Mouse (Mus musculus) retina, postnatal 7 days (tissue): ENCODE data around the gene Zcchc10.
"Not testable (repeated sequence)": the region's sequence is repeated elsewhere in the genome, so short reads cannot be mapped to it uniquely, and the experiment has no call there.

Experiments
- DNase-seq: peaks from one replicate; pipeline ENCODE4 v3.0.0-alpha.2; 2012; ENCODE audit warnings: low read depth, low spot score

The Zcchc10 gene

GRCm38 (mm10) chr11:53316996-53317395 lies 7.5 kb upstream of the Zcchc10 start:
- DNase-seq, result no peak

- DNase-seq, result no peak
Observed at GRCm38 (mm10) chr11:53318041-53318440, 6.4 kb upstream of the Zcchc10 start.

- not testable (repeated sequence) for DNase-seq
Observed at GRCm38 (mm10) chr11:53318568-53318967, 5.9 kb upstream of the Zcchc10 start.

- not testable (repeated sequence) for DNase-seq
Observed at GRCm38 (mm10) chr11:53319867-53320266, 4.6 kb upstream of the Zcchc10 start.

GRCm38 (mm10) chr11:53330325-53330724 lies 5.8 kb downstream of the Zcchc10 start:
- no peak for DNase-seq

- DNase-seq, result no peak
Observed at GRCm38 (mm10) chr11:53331121-53331520, 6.6 kb downstream of the Zcchc10 start.

GRCm38 (mm10) chr11:53332076-53332680 lies 7.7 kb downstream of the Zcchc10 start:
- DNase-seq, result no peak

GRCm38 (mm10) chr11:53335505-53336181 lies 11.2 kb downstream of the Zcchc10 start:
- DNase-seq, result no peak

GRCm38 (mm10) chr11:53336182-53336571 lies 11.7 kb downstream of the Zcchc10 start:
- DNase-seq, result no peak

GRCm38 (mm10) chr11:53336924-53337323 lies 12.4 kb downstream of the Zcchc10 start:
- DNase-seq, result no peak

GRCm38 (mm10) chr11:53337684-53338083 lies 13.2 kb downstream of the Zcchc10 start:
- DNase-seq, result no peak

GRCm38 (mm10) chr11:53341019-53341418 lies 16.5 kb downstream of the Zcchc10 start:
- not testable (repeated sequence) for DNase-seq

GRCm38 (mm10) chr11:53342711-53343110 lies 18.2 kb downstream of the Zcchc10 start:
- no peak for DNase-seq

GRCm38 (mm10) chr11:53345328-53345727 lies 20.8 kb downstream of the Zcchc10 start:
- no peak for DNase-seq

- DNase-seq, result no peak
Observed at GRCm38 (mm10) chr11:53345738-53346137, 21.3 kb downstream of the Zcchc10 start.

- DNase-seq, result peak; percentile 80
Observed at GRCm38 (mm10) chr11:53350291-53351223, 26.1 kb downstream of the Zcchc10 start, which contains the start of gene Aff4. Gene Aff4, plus strand, starts transcription at chr11:53350833.

- peak; percentile 36 for DNase-seq
Observed at GRCm38 (mm10) chr11:53351224-53351942, 26.9 kb downstream of the Zcchc10 start.

- DNase-seq, result no peak
Observed at GRCm38 (mm10) chr11:53351943-53352590, 27.6 kb downstream of the Zcchc10 start.

- no peak for DNase-seq
Observed at GRCm38 (mm10) chr11:53358504-53359155, 34.2 kb downstream of the Zcchc10 start.

- DNase-seq, result no peak
Observed at GRCm38 (mm10) chr11:53367032-53367431, 42.6 kb downstream of the Zcchc10 start.
